Mouse (Mus musculus): ENCODE data around the gene Trank1. TPM values are rescaled to one million over a fixed set of nuclear protein-coding genes. Genes with fewer than 3 reads are reported as not detected.

Gene Trank1
- total and polyA plus RNA-seq, 3 experiments, result 0.13 to 0.66 (median 0.34) TPM

DNA sequence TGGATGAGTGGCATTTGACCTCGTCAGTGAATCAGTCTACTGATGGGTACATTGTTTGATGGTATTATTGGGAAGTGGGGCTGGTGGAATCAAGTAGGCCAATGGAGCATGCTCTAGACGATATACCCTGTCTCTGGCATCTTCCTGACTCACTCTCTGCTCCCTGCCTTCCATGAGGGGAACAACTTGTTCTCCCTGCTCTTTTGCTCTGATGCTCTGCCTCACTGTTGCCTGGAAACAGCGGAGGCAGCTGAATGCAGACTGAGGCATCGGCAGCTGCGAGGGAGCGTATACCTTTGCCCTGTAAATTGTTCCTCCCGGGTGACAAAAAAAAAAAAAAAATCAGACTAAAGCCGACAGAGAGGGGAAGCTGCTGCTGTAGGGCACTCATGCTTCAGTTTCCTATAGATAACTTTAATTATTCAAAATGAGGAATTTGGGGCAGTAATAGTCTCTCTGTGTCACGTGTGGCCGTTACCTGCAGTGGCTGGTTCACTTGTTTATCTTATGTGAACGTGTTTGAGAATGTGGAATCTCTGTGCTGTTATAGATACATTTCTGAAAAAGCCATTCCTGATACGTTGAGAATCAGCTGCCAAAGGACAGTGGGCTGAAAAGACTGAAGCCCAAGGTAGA is 9.2 kb upstream of the Trank1 start:
- no peaks in the 10 kb centered on the region for H3K79me2 ChIP-seq (replicated peaks; ENCODE audit: control insufficient read depth, extremely low read depth, insufficient read depth, poor library complexity, severe bottlenecking)
- no peaks in the 10 kb centered on the region for H3K9me3 ChIP-seq (replicated peaks; ENCODE audit: low read length)
- in situ Hi-C loops (cut with MboI; ENCODE audit: low pct_ligation_motif_present, low pct_unique_long_range_greater_than_20kb, low sequenced_read_pairs) (no loop called here), dilution Hi-C loops (cut with MboI; ENCODE audit: extremely low pct_ligation_motif_present, extremely low pct_unique_long_range_greater_than_20kb, low sequenced_read_pairs) (no loop called here)
- no peak overlapping the region for H3K9ac ChIP-seq (ENCODE audit: insufficient read depth, low read depth)
- TF ChIP-seq CHD1 (IDR thresholded peaks at IDR 0.05; ENCODE audit: low read depth, low read length), result no peak
- no peak overlapping the region for H3K27ac ChIP-seq (ENCODE audit: insufficient read depth, low read depth)
- H3K27me3 ChIP-seq (replicated peaks), result peaks cover 4% of the 10 kb centered on the region
- H3K4me1 ChIP-seq (ENCODE audit: control insufficient read depth in 1 of 2, insufficient read depth in 2 of 2), result no peaks in the 10 kb centered on the region
- no peak overlapping the region for H3K4me3 ChIP-seq (replicated peaks in 1 of 3; ENCODE audit: low read depth in 2 of 3, low read length in 2 of 3, poor library complexity in 1 of 3)
- DNase-seq (ENCODE audit: extremely low read depth), result no peak
- H3K36me3 ChIP-seq (replicated peaks in 1 of 2; ENCODE audit: control insufficient read depth in 1 of 2, insufficient read depth in 1 of 2, low read length in 1 of 2), result no peaks in the 10 kb centered on the region
- no peak overlapping the region for H3K4me2 ChIP-seq (ENCODE audit: insufficient read depth, low read depth, poor library complexity, severe bottlenecking)

DNA sequence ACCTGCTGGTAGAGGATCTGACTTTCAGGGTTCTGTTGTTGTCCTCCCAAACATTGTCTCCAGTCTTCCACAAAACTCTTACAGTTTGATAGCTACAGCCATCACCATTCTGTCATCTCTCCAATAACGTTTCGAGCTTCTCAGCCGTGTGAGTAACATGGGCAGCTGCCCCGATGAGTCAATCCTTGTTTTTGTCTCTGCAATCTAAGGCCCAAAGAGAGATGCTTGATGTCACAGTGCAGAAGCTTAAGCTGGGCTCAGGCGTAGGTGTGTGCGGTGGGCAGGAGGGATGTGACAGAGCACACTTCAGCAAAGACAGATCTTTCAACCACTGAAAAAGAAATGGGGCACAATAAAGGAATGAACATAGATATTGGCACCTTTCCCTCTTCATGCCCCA is 7.5 kb upstream of the Trank1 start:
- dilution Hi-C loops (cut with MboI; ENCODE audit: extremely low pct_ligation_motif_present, extremely low pct_unique_long_range_greater_than_20kb, low sequenced_read_pairs), result no loop called here

DNA sequence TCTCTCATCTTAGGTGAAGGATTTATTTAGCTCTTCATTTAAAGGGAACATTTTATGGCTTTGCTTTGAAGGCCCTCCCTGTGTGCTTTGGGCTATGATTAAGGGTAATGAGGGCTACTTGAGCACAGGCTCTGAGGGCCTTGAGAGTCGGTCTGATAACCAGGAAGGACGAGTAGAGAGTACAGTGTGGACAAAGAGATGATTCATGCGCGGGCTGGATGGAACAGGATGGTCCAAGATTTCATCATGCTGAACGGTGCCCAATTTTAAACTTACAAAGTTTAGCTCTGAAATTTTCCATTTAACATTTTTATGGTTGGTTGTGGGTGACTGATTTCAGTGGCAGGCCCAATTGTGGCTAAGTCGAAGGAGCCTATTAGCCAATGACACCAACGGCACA is 5.4 kb upstream of the Trank1 start:
- dilution Hi-C loops (cut with MboI; ENCODE audit: extremely low pct_ligation_motif_present, extremely low pct_unique_long_range_greater_than_20kb, low sequenced_read_pairs), result no loop called here

More for the DNA sequence above, 7.5 kb upstream of the Trank1 start:
- H3K4me1 ChIP-seq (ENCODE audit: control insufficient read depth in 1 of 2, insufficient read depth in 2 of 2), result no peaks in the 10 kb centered on the region
- no peak for TF ChIP-seq RAD21 (IDR thresholded peaks at IDR 0.05; ENCODE audit: low read depth, low read length)
- no peak for TF ChIP-seq MEF2A (IDR thresholded peaks at IDR 0.05; ENCODE audit: borderline replicate concordance, low read depth, low read length)
- TF ChIP-seq ZC3H11A (IDR thresholded peaks at IDR 0.05; ENCODE audit: low read depth, low read length), result no peak
- no peak for TF ChIP-seq IRF4 (IDR thresholded peaks at IDR 0.05; ENCODE audit: low read depth, low read length)
- no peak for TF ChIP-seq ELF1 (IDR thresholded peaks at IDR 0.05; ENCODE audit: low read depth, low read length)
- no peak for TF ChIP-seq NRF1 (IDR thresholded peaks at IDR 0.05; ENCODE audit: low read depth, low read length)
- no peak for TF ChIP-seq E2F4 (IDR thresholded peaks at IDR 0.05; ENCODE audit: insufficient replicate concordance, low read depth, low read length)
- no peak for TF ChIP-seq PAX5 (IDR thresholded peaks at IDR 0.05; ENCODE audit: low read length)
- TF ChIP-seq SMC3 (IDR thresholded peaks at IDR 0.05; ENCODE audit: low read depth, low read length), result no peak
- no peak for TF ChIP-seq POLR2A (IDR thresholded peaks at IDR 0.05; ENCODE audit: low read depth, low read length)
- TF ChIP-seq USF1 (IDR thresholded peaks at IDR 0.05; ENCODE audit: low read depth, low read length), result no peak
- in situ Hi-C loops (cut with MboI; ENCODE audit: low pct_ligation_motif_present, low pct_unique_long_range_greater_than_20kb, low sequenced_read_pairs), result no loop called here
- H3K9ac ChIP-seq (ENCODE audit: insufficient read depth, low read depth), result no peak overlapping the region
- no peaks in the 10 kb centered on the region for H3K36me3 ChIP-seq (replicated peaks in 1 of 2; ENCODE audit: control insufficient read depth in 1 of 2, insufficient read depth in 1 of 2, low read length in 1 of 2)
- no peaks in the 10 kb centered on the region for H3K79me2 ChIP-seq (replicated peaks; ENCODE audit: control insufficient read depth, extremely low read depth, insufficient read depth, poor library complexity, severe bottlenecking)
- no peak overlapping the region for H3K27ac ChIP-seq (ENCODE audit: insufficient read depth, low read depth)
- no peak overlapping the region for H3K4me3 ChIP-seq (replicated peaks in 1 of 3; ENCODE audit: low read depth in 2 of 3, low read length in 2 of 3, poor library complexity in 1 of 3)
- peaks cover 4% of the 10 kb centered on the region for H3K27me3 ChIP-seq (replicated peaks)
- no peaks in the 10 kb centered on the region for H3K9me3 ChIP-seq (replicated peaks; ENCODE audit: low read length)
- H3K4me2 ChIP-seq (ENCODE audit: insufficient read depth, low read depth, poor library complexity, severe bottlenecking), result no peak overlapping the region
- no peak for DNase-seq (ENCODE audit: extremely low read depth)

More for the DNA sequence above, 5.4 kb upstream of the Trank1 start:
- Histone ChIP-seq H3K27me3 (replicated peaks) (peaks cover 4% of the 10 kb centered on the region), H3K9me3 (replicated peaks; ENCODE audit: low read length) (peaks cover 3% of the 10 kb centered on the region), H3K4me3 (replicated peaks in 1 of 3; ENCODE audit: low read depth in 2 of 3, low read length in 2 of 3, poor library complexity in 1 of 3) (no peak overlapping the region), H3K4me1 (ENCODE audit: control insufficient read depth in 1 of 2, insufficient read depth in 2 of 2) (no peaks in the 10 kb centered on the region), H3K27ac (ENCODE audit: insufficient read depth, low read depth) (no peak overlapping the region), H3K9ac (ENCODE audit: insufficient read depth, low read depth) (no peak overlapping the region), H3K79me2 (replicated peaks; ENCODE audit: control insufficient read depth, extremely low read depth, insufficient read depth, poor library complexity, severe bottlenecking) (no peaks in the 10 kb centered on the region), H3K36me3 (replicated peaks in 1 of 2; ENCODE audit: control insufficient read depth in 1 of 2, insufficient read depth in 1 of 2, low read length in 1 of 2) (no peaks in the 10 kb centered on the region), H3K4me2 (ENCODE audit: insufficient read depth, low read depth, poor library complexity, severe bottlenecking) (no peak overlapping the region)
- TF ChIP-seq HCFC1 (IDR thresholded peaks at IDR 0.05; ENCODE audit: low read depth, low read length), result no peak
- no peak for TF ChIP-seq NRF1 (IDR thresholded peaks at IDR 0.05; ENCODE audit: low read depth, low read length)
- no peak for TF ChIP-seq ETS1 (conservative IDR thresholded peaks at IDR 0.05; ENCODE audit: low read depth, low read length)
- TF ChIP-seq MYC (IDR thresholded peaks at IDR 0.05; ENCODE audit: low read depth, low read length), result no peak
- no peak for TF ChIP-seq MAX (IDR thresholded peaks at IDR 0.05; ENCODE audit: low read length)
- TF ChIP-seq BHLHE40 (IDR thresholded peaks at IDR 0.05; ENCODE audit: low read depth, low read length), result no peak
- in situ Hi-C loops (cut with MboI; ENCODE audit: low pct_ligation_motif_present, low pct_unique_long_range_greater_than_20kb, low sequenced_read_pairs), result no loop called here
- no peak for DNase-seq (ENCODE audit: extremely low read depth)
